Mouse (Mus musculus) MEL (cell line): ENCODE data around the gene Slc12a8. TPM values are rescaled to one million over a fixed set of nuclear protein-coding genes. Genes with fewer than 3 reads are reported as not detected.
A peak's percentile ranks its signal among the peaks of the same experiment; 100 is the strongest.

Experiments
- DNase-seq: peaks from one replicate; pipeline ENCODE4 v3.0.0; 2011; ENCODE audit warnings: low read depth, low spot score
- H3K27ac ChIP-seq: 2 replicates; pipeline ENCODE4 v1.5.1; 2012; ENCODE audit warnings: low read depth, mild to moderate bottlenecking, control low read depth, low read length, moderate library complexity; ENCODE audit not compliant: control insufficient read depth
- H3K27me3 ChIP-seq, 2 experiments: fragments of 150-350 bp in 1 of 2; sonication (generic) in 1 of 2; 2 replicates each; pipeline ENCODE4 v1.6.1; 2012; ENCODE audit warnings: low read length in 2 of 2, mild to moderate bottlenecking in 2 of 2, improper control_type of control experiment in 1 of 2, moderate library complexity in 1 of 2; ENCODE audit not compliant: insufficient read depth in 2 of 2, control insufficient read depth in 1 of 2
- H3K36me3 ChIP-seq, 2 experiments: 2 replicates each; pipeline ENCODE4 v1.6.1; 2012 to 2014; ENCODE audit warnings: low read length in 2 of 2, improper control_type of control experiment in 1 of 2, inconsistent platforms in 1 of 2, mild to moderate bottlenecking in 1 of 2; ENCODE audit not compliant: insufficient read depth in 2 of 2, control insufficient read depth in 1 of 2
- H3K4me1 ChIP-seq, 2 experiments: fragments of 150-350 bp in 1 of 2; sonication (generic) in 1 of 2; 2 replicates each; pipeline ENCODE4 v1.6.1; 2012; ENCODE audit warnings: low read length in 2 of 2, improper control_type of control experiment in 1 of 2, mild to moderate bottlenecking in 1 of 2; ENCODE audit not compliant: insufficient read depth in 2 of 2, control insufficient read depth in 1 of 2
- H3K4me3 ChIP-seq, 2 experiments: fragments of 150-350 bp in 1 of 2; sonication (generic) in 1 of 2; 2 replicates each; pipeline ENCODE4 v1.5.1; 2012; ENCODE audit warnings: low read depth in 2 of 2, low read length in 2 of 2, mild to moderate bottlenecking in 2 of 2, moderate library complexity in 2 of 2, control low read depth in 1 of 2, improper control_type of control experiment in 1 of 2; ENCODE audit not compliant: control insufficient read depth in 1 of 2, insufficient read depth in 1 of 2
- H3K79me2 ChIP-seq: 2 replicates; pipeline ENCODE4 v1.6.1; 2012; ENCODE audit warnings: mild to moderate bottlenecking, low read length, moderate library complexity; ENCODE audit not compliant: control insufficient read depth, poor library complexity, insufficient read depth
- H3K9ac ChIP-seq: 2 replicates; pipeline ENCODE4 v1.6.1; 2012; ENCODE audit warnings: low read depth, mild to moderate bottlenecking, control low read depth, low read length, moderate library complexity; ENCODE audit not compliant: control insufficient read depth, poor library complexity, severe bottlenecking
- H3K9me3 ChIP-seq: fragments of 150-350 bp; sonication (generic); replicated peaks from 2 replicates; pipeline ENCODE4 v1.6.1; 2012; ENCODE audit warnings: mild to moderate bottlenecking, low read length, improper control_type of control experiment, moderate library complexity; ENCODE audit not compliant: insufficient read depth
- BHLHE40 ChIP-seq: IDR thresholded peaks from 2 replicates; pipeline ENCODE4 v1.6.1; 2012; ENCODE audit warnings: low read depth, mild to moderate bottlenecking, inconsistent platforms, low read length, improper control_type of control experiment, borderline replicate concordance
- CHD2 ChIP-seq: IDR thresholded peaks from 2 replicates; pipeline ENCODE4 v1.6.1; 2011; ENCODE audit warnings: low read length, improper control_type of control experiment
- CTCF ChIP-seq, 3 experiments: IDR thresholded peaks in 2 of 3; conservative IDR thresholded peaks in 1 of 3; 2 replicates each; pipeline ENCODE4 v1.5.1; 2011 to 2012; ENCODE audit warnings: low read length in 3 of 3, low read depth in 2 of 3, mild to moderate bottlenecking in 2 of 3, improper control_type of control experiment in 1 of 3, inconsistent platforms in 1 of 3, mixed read lengths in 1 of 3, moderate library complexity in 1 of 3; ENCODE audit not compliant: control insufficient read depth in 1 of 3, insufficient read depth in 1 of 3, poor library complexity in 1 of 3, severe bottlenecking in 1 of 3
- ELF1 ChIP-seq: IDR thresholded peaks from 2 replicates; pipeline ENCODE4 v1.6.1; 2014; ENCODE audit warnings: low read depth, mild to moderate bottlenecking, inconsistent platforms, low read length, improper control_type of control experiment, moderate library complexity
- GABPA ChIP-seq: IDR thresholded peaks from 2 replicates; pipeline ENCODE4 v1.6.1; 2012; ENCODE audit warnings: low read depth, mild to moderate bottlenecking, inconsistent platforms, low read length, improper control_type of control experiment, moderate library complexity
- JUND ChIP-seq: IDR thresholded peaks from 2 replicates; pipeline ENCODE4 v1.6.1; 2011; ENCODE audit warnings: low read depth, mild to moderate bottlenecking, improper control_type of control experiment, low read length
- MAFK ChIP-seq: IDR thresholded peaks from 2 replicates; pipeline ENCODE4 v1.6.1; 2011; ENCODE audit warnings: low read depth, mild to moderate bottlenecking, low read length, improper control_type of control experiment, borderline replicate concordance
- MAX ChIP-seq: IDR thresholded peaks from 2 replicates; pipeline ENCODE4 v1.6.1; 2011; ENCODE audit warnings: low read length, improper control_type of control experiment
- MEF2A ChIP-seq: IDR thresholded peaks from 2 replicates; pipeline ENCODE4 v1.6.1; 2014; ENCODE audit warnings: low read depth, mild to moderate bottlenecking, inconsistent platforms, low read length, improper control_type of control experiment; ENCODE audit not compliant: poor library complexity, insufficient replicate concordance, severe bottlenecking; ENCODE audit errors: extremely low read depth
- MYB ChIP-seq: IDR thresholded peaks from 2 replicates; pipeline ENCODE4 v1.6.1; 2011; ENCODE audit warnings: mild to moderate bottlenecking, low read depth, low read length, improper control_type of control experiment
- NELFE ChIP-seq: IDR thresholded peaks from 2 replicates; pipeline ENCODE4 v1.6.1; 2011; ENCODE audit warnings: low read depth, low read length, improper control_type of control experiment
- POLR2AphosphoS5 ChIP-seq: IDR thresholded peaks from 2 replicates; pipeline ENCODE4 v1.6.1; 2012; ENCODE audit warnings: low read depth, borderline replicate concordance, mild to moderate bottlenecking, inconsistent platforms, low read length, moderate library complexity, mixed read lengths
- RAD21 ChIP-seq: IDR thresholded peaks from 2 replicates; pipeline ENCODE4 v1.6.1; 2011; ENCODE audit warnings: mild to moderate bottlenecking, low read depth, low read length, improper control_type of control experiment
- RCOR1 ChIP-seq: IDR thresholded peaks from 2 replicates; pipeline ENCODE4 v1.6.1; 2012; ENCODE audit warnings: low read depth, mild to moderate bottlenecking, inconsistent platforms, low read length, improper control_type of control experiment
- TAL1 ChIP-seq: IDR thresholded peaks from 2 replicates; pipeline ENCODE4 v1.6.1; 2012; ENCODE audit warnings: mild to moderate bottlenecking, inconsistent platforms, low read length, moderate library complexity, mixed read lengths
- TBP ChIP-seq: IDR thresholded peaks from 2 replicates; pipeline ENCODE4 v1.8.0; 2011; ENCODE audit warnings: low read depth, low read length, improper control_type of control experiment
- UBTF ChIP-seq: IDR thresholded peaks from 2 replicates; pipeline ENCODE4 v1.6.1; 2012; ENCODE audit warnings: low read depth, mild to moderate bottlenecking, inconsistent platforms, low read length, improper control_type of control experiment, moderate library complexity, borderline replicate concordance; ENCODE audit not compliant: insufficient read depth
- USF1 ChIP-seq: IDR thresholded peaks from 2 replicates; pipeline ENCODE4 v1.6.1; 2014; ENCODE audit warnings: low read depth, mild to moderate bottlenecking, inconsistent platforms, low read length, improper control_type of control experiment, moderate library complexity
- polyA plus RNA-seq, 2 experiments: library from polyadenylated mRNA; stranded (reverse) in 1 of 2; unstranded in 1 of 2; fragments of >175 nt in 1 of 2; fragments of >200 nt in 1 of 2; gene quantifications; 2 replicates each; pipeline versions ENCODE4 v1.2.1 to v1.2.4; 2012; ENCODE audit warnings: low replicate concordance in 2 of 2, low read depth in 1 of 2; ENCODE audit not compliant: insufficient read length in 2 of 2, insufficient read depth in 1 of 2, missing spikeins in 1 of 2
- total RNA-seq: library from RNA; depleted of rRNA; stranded (reverse); fragments of 300-350 nt; gene quantifications from 2 replicates; pipeline ENCODE4 v1.2.3, GENCODE M21; 2012

Slc12a8 gene
- total and polyA plus RNA-seq, 3 experiments, result 0.29 TPM; not detected in 2

- DNase-seq, result peak; percentile 40
Observed at GRCm38 (mm10) chr16:33481148-33481547, 36.0 kb upstream of the Slc12a8 start.

GRCm38 (mm10) chr16:33482309-33482708 lies 34.8 kb upstream of the Slc12a8 start:
- Histone ChIP-seq H3K9me3 (no peaks in the 10 kb centered on the region), H3K4me3 (no peak overlapping the region), H3K9ac (no peak overlapping the region), H3K4me1 (no peaks in the 10 kb centered on the region), H3K27me3 (no peaks in the 10 kb centered on the region), H3K79me2 (no peaks in the 10 kb centered on the region), H3K27ac (no peak overlapping the region), H3K36me3 (peaks cover 0 to 7% of the 10 kb centered on the region in 2 experiments; a peak in 2 of 4 replicates)
- DNase-seq, result no peak
- TF ChIP-seq MEF2A (no peak), TAL1 (no peak), MYB (no peak), CHD2 (no peak), TBP (no peak), NELFE (no peak), UBTF (no peak)

More at GRCm38 (mm10) chr16:33481148-33481547, 36.0 kb upstream of the Slc12a8 start:
- Histone ChIP-seq H3K79me2 (no peaks in the 10 kb centered on the region), H3K9ac (no peak overlapping the region), H3K27me3 (no peaks in the 10 kb centered on the region), H3K9me3 (no peaks in the 10 kb centered on the region), H3K4me3 (no peak overlapping the region), H3K36me3 (peaks cover 0 to 8% of the 10 kb centered on the region in 2 experiments; a peak in 2 of 4 replicates), H3K4me1 (no peaks in the 10 kb centered on the region), H3K27ac (no peak overlapping the region)
- no peak for TF ChIP-seq USF1
- no peak for TF ChIP-seq RCOR1
- TF ChIP-seq JUND, result no peak
- TF ChIP-seq RAD21, result peak; percentile 6; the same call in 1 of the 2 replicates
- peak; percentile 25 to 49 (median 41) for TF ChIP-seq CTCF (IDR thresholded peaks at IDR 0.05 in 2 of 3, conservative IDR thresholded peaks at IDR 0.05 in 1 of 3; ENCODE audit: control insufficient read depth in 1 of 3, insufficient read depth in 1 of 3, low read depth in 2 of 3, low read length in 3 of 3, poor library complexity in 1 of 3, severe bottlenecking in 1 of 3)
- no peak for TF ChIP-seq POLR2AphosphoS5

- Histone ChIP-seq H3K36me3 (peaks cover 0 to 9% of the 10 kb centered on the region in 2 experiments; a peak in 2 of 4 replicates), H3K4me1 (no peaks in the 10 kb centered on the region), H3K9ac (no peak overlapping the region), H3K79me2 (no peaks in the 10 kb centered on the region), H3K27me3 (no peaks in the 10 kb centered on the region), H3K4me3 (no peak overlapping the region), H3K9me3 (no peaks in the 10 kb centered on the region), H3K27ac (no peak overlapping the region)
- no peak for DNase-seq
- TF ChIP-seq GABPA, result no peak
- no peak for TF ChIP-seq UBTF
- TF ChIP-seq POLR2AphosphoS5, result no peak
- no peak for TF ChIP-seq MAX
- no peak for TF ChIP-seq CTCF (IDR thresholded peaks at IDR 0.05 in 2 of 3, conservative IDR thresholded peaks at IDR 0.05 in 1 of 3; ENCODE audit: control insufficient read depth in 1 of 3, insufficient read depth in 1 of 3, low read depth in 2 of 3, low read length in 3 of 3, poor library complexity in 1 of 3, severe bottlenecking in 1 of 3)
- TF ChIP-seq BHLHE40, result no peak
- no peak for TF ChIP-seq ELF1
- no peak for TF ChIP-seq NELFE
- TF ChIP-seq MAFK, result no peak
- TF ChIP-seq USF1, result no peak
Observed at GRCm38 (mm10) chr16:33487709-33488108, 29.4 kb upstream of the Slc12a8 start.
